15 mouse cellular contexts compared by ENCODE assay signal in the genomic region with DNA sequence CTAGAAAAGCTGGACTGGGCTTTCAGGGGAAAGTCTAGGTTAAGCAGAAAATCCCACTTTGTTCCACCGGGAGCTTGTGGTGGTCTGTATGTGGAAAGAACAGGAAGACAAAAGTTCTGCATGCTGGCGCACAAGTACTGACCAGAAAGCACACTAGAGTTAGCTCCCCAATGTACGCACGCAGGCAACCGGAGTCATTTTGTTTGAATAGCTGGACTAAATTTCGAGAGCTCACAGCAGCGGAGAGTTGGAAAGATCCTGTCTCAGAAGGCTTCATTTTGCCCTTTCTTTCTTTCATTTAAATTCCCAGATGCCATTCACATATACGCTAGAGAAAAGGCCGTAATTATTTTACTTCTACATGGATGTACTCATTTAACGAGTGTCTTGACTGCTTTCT. TPM values are rescaled to one million over a fixed set of nuclear protein-coding genes. Genes with fewer than 3 reads are reported as not detected.
DNase-seq lines count a peak whose midpoint lies in the region; ATAC-seq and TF ChIP-seq lines count a peak whose summit lies in the region.
"Had no signal": no experiment of that assay in that cellular context is flagged by ENCODE, and none has a peak within 500 bp of the region (broad histone marks: within the 10 kb centered on the region; RNA-seq: fewer than 3 reads in every experiment).

No protein-coding gene starts in this region.

- H3K27ac ChIP-seq in lung, embryonic 14.5 days (ENCODE audit: low read depth): peak overlapping the region; percentile 79
- H3K27ac ChIP-seq in limb, embryonic 15.5 days: peak overlapping the region; percentile 62
- H3K27ac ChIP-seq in kidney, adult 2 months (ENCODE audit: insufficient read depth, low read depth, low read length): no peak overlapping the region
- H3K27ac ChIP-seq: intestine, embryonic 15.5 days; liver, embryonic 15.5 days; neural tube, embryonic 12.5 days had no signal

- no peak for DNase-seq in lung, embryonic 14.5 days
- no peak for DNase-seq in lung, adult 18-20 months
- peak; percentile 75 for DNase-seq in Muller cell, postnatal 12 days (ENCODE audit: inconsistent ontology term)
- DNase-seq in kidney, adult 2 months: no peak
- no peak for DNase-seq in spleen, postnatal 10 days (ENCODE audit: low spot score in 2 of 2)
- DNase-seq: heart, adult 18-20 months had no signal

- peak overlapping the region; percentile 29 for H3ac ChIP-seq in C2C12 (ENCODE audit: control insufficient read depth, insufficient read length, low read depth)

- no peak overlapping the region for H3K4me3 ChIP-seq in lung, embryonic 14.5 days (ENCODE audit: low read depth, low read length)
- no peak overlapping the region for H3K4me3 ChIP-seq in C2C12 (ENCODE audit: insufficient read depth, poor library complexity, severe bottlenecking)
- H3K4me3 ChIP-seq in limb, embryonic 15.5 days: no peak overlapping the region
- no peak overlapping the region for H3K4me3 ChIP-seq in kidney, adult 2 months (ENCODE audit: insufficient read depth, low read depth, low read length)
- H3K4me3 ChIP-seq: erythroblast, embryonic 14.5 days; heart, embryonic 15.5 days; intestine, embryonic 15.5 days; liver, embryonic 15.5 days; neural tube, embryonic 12.5 days had no signal

- TF ChIP-seq CTCF in lung, embryonic 14.5 days (IDR thresholded peaks at IDR 0.05; ENCODE audit: low read depth): no peak
- no peak for TF ChIP-seq CTCF in C2C12 (IDR thresholded peaks at IDR 0.05; ENCODE audit: control insufficient read depth, insufficient read depth, insufficient read length)
- TF ChIP-seq CTCF in kidney, adult 2 months (conservative IDR thresholded peaks at IDR 0.05; ENCODE audit: insufficient read depth, insufficient read length, low read depth, low read length): no peak

- H3K4me1 ChIP-seq in lung, embryonic 14.5 days (ENCODE audit: insufficient read depth): peaks cover 22% of the 10 kb centered on the region
- peaks cover 23% of the 10 kb centered on the region for H3K4me1 ChIP-seq in limb, embryonic 15.5 days
- 0 out of 2 replicates have a peak, but pooled peaks cover 3% of the 10 kb centered on the region for H3K4me1 ChIP-seq in kidney, adult 2 months (ENCODE audit: control insufficient read depth, insufficient read depth, low read length)

- H3K79me3 ChIP-seq in C2C12 (ENCODE audit: low read depth): peaks cover 2% of the 10 kb centered on the region

- no peaks in the 10 kb centered on the region for H3K36me3 ChIP-seq in lung, embryonic 14.5 days (ENCODE audit: insufficient read depth)
- peaks cover 2% of the 10 kb centered on the region for H3K36me3 ChIP-seq in C2C12 (ENCODE audit: control insufficient read depth, insufficient read depth)
- H3K36me3 ChIP-seq in limb, embryonic 15.5 days: no peaks in the 10 kb centered on the region
- H3K36me3 ChIP-seq in kidney, adult 2 months (ENCODE audit: control insufficient read depth, insufficient read depth, low read length): no peaks in the 10 kb centered on the region
- H3K36me3 ChIP-seq: G1E; heart, embryonic 15.5 days; intestine, embryonic 15.5 days; liver, embryonic 15.5 days; neural tube, embryonic 12.5 days had no signal

- H3K4me2 ChIP-seq in lung, embryonic 14.5 days: no peak overlapping the region
- no peak overlapping the region for H3K4me2 ChIP-seq in limb, embryonic 15.5 days
- H3K4me2 ChIP-seq: liver, embryonic 15.5 days; neural tube, embryonic 12.5 days had no signal

- 65% methylated on average over 10 of the region's 10 CpGs for WGBS in lung, embryonic 14.5 days
- WGBS in limb, embryonic 15.5 days: 53% methylated on average over 10 of the region's 10 CpGs
- WGBS in kidney, adult 2 months: 91% methylated on average over 10 of the region's 10 CpGs

- H3K79me2 ChIP-seq in C2C12 (ENCODE audit: control insufficient read depth, insufficient read depth): peaks cover 15% of the 10 kb centered on the region

- no peak overlapping the region for H3K9ac ChIP-seq in lung, embryonic 14.5 days
- H3K9ac ChIP-seq in limb, embryonic 15.5 days: no peak overlapping the region
- H3K9ac ChIP-seq: heart, embryonic 15.5 days; intestine, embryonic 15.5 days; liver, embryonic 15.5 days; neural tube, embryonic 12.5 days had no signal

- no peaks in the 10 kb centered on the region for H3K9me3 ChIP-seq in lung, embryonic 14.5 days (ENCODE audit: low read depth, low read length)
- H3K9me3 ChIP-seq in limb, embryonic 15.5 days: no peaks in the 10 kb centered on the region
- H3K9me3 ChIP-seq: heart, embryonic 15.5 days; intestine, embryonic 15.5 days; liver, embryonic 15.5 days; neural tube, embryonic 12.5 days had no signal

- no peaks in the 10 kb centered on the region for H3K27me3 ChIP-seq in lung, embryonic 14.5 days (ENCODE audit: insufficient read depth, low read length)
- H3K27me3 ChIP-seq in C2C12 (ENCODE audit: control insufficient read depth, insufficient read depth, insufficient read length): no peaks in the 10 kb centered on the region
- H3K27me3 ChIP-seq in limb, embryonic 15.5 days: no peaks in the 10 kb centered on the region
- no peaks in the 10 kb centered on the region for H3K27me3 ChIP-seq in kidney, adult 2 months (replicated peaks; ENCODE audit: control insufficient read depth, insufficient read depth, low read length)
- H3K27me3 ChIP-seq: heart, embryonic 15.5 days; intestine, embryonic 15.5 days; liver, embryonic 15.5 days; neural tube, embryonic 12.5 days had no signal

- ATAC-seq in lung, embryonic 14.5 days (ENCODE audit: insufficient read depth): no peak
- no peak for ATAC-seq in limb, embryonic 15.5 days (ENCODE audit: insufficient number of reproducible peaks, low FRiP score, low TSS enrichment, low read depth)
- ATAC-seq: midbrain, embryonic 16.5 days had no signal

- no peak for TF ChIP-seq POLR2A in kidney, adult 2 months (IDR thresholded peaks at IDR 0.05; ENCODE audit: low read depth, low read length)

TF ChIP-seq in C2C12, 6 proteins besides CTCF, POLR2A, EP300 and RAD21:
- TF ChIP-seq MYOG (IDR thresholded peaks at IDR 0.05; ENCODE audit: control insufficient read depth, extremely low read depth, insufficient read length) (no peak), MAX (IDR thresholded peaks at IDR 0.05) (no peak)

RNA-seq across cellular contexts. Expression of a gene that starts 20.3 kb away (rescaled TPM):
- polyA plus RNA-seq in lung, embryonic 14.5 days (2014; fragmentation: Nextera tagmentation; extraction: Ambion mirVana): 73.4 and 76.8 TPM in 2 replicates
- polyA plus RNA-seq in C2C12 (2012; fragmentation: generic; extraction: Trizol): 40.3 TPM
- polyA plus RNA-seq in limb, embryonic 15.5 days (2015; fragmentation: Nextera tagmentation; extraction: Ambion mirVana): 66.8 and 71.9 TPM in 2 replicates
- polyA plus RNA-seq in kidney, adult 2 months (2012; rRNA removed): 46.6 and 50.5 TPM in 2 replicates
- polyA plus RNA-seq: G1E had no signal
